Mouse (Mus musculus) macrophage (primary cell): ENCODE measurements around the gene Max. TPM values are rescaled to one million over a fixed set of nuclear protein-coding genes. Genes with fewer than 3 reads are reported as not detected.

Experiments used
- H3K27ac ChIP-seq: fragments of 350-480 bp; formaldehyde crosslinking; 2 replicates; pipeline ENCODE4 v1.9.0; 2021
- H3K36me3 ChIP-seq: fragments of 350-480 bp; formaldehyde crosslinking; 2 replicates; pipeline ENCODE4 v1.9.0; 2021; ENCODE audit errors: inconsistent target
- H3K4me3 ChIP-seq: fragments of 350-480 bp; formaldehyde crosslinking; 2 replicates; pipeline ENCODE4 v1.9.0; 2021; ENCODE audit errors: inconsistent target
- H3K79me2 ChIP-seq: fragments of 350-480 bp; formaldehyde crosslinking; 2 replicates; pipeline ENCODE4 v1.9.0; 2021; ENCODE audit errors: inconsistent target
- WGBS: methylation state at CpG from one replicate; pipeline ENCODE4 v1.1.7; 2026; ENCODE audit warnings: inconsistent platforms; ENCODE audit not compliant: missing documents; 5-methylcytosine and 5-hydroxymethylcytosine counted together
- polyA plus RNA-seq: library from polyadenylated mRNA; stranded (reverse); fragments of 250-400 nt; gene quantifications from 3 replicates; pipeline ENCODE4 v1.2.4, GENCODE M21; 2018; ENCODE audit warnings: inconsistent platforms

The Max gene
- polyA plus RNA-seq, 1 experiment from 2014 or later: 248 TPM

DNA sequence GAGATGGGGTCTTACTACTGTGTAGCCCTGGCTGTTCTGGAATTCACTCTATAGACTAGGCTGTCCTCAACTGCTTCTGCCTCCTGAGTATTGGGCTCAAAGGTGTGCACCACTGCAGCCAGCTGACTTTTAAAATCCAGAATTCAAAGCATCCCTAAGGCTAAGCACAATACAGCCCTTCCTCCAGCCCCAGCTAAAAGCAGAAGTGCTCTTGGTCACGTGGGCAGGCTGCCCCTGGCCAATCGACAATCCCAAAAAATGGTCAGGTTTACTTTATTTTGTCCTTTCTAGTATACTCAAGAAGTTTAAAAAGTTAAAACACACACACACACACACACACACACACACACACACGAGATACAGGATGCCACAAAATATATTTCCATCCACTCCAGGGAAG is 19.0 kb downstream of the Max start:
- no peak overlapping the region for H3K4me3 ChIP-seq
- WGBS: 15% methylated on average over 3 of the region's 3 CpGs
- peak overlapping the region; percentile 71 for H3K27ac ChIP-seq
- H3K36me3 ChIP-seq: peaks cover 73% of the 10 kb centered on the region
- peaks cover 96% of the 10 kb centered on the region for H3K79me2 ChIP-seq

DNA sequence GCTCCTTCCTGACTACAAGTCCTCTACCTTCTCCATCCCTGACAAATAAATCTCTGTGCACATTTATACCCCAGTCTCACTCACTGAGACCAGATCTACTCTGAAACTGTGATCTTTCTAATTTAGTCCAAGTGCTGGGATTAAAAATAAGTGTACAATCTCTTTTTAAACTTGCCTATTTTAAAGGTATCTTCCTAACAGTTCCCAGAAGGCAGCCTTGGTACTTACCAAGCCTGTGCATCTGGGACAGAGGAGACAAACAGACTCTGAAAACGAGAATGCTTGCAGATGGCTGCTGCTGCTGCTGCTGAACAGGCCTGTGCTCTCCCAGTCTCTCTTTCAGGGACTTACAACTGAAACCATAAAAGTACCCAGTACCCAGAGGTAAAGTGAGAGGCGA is 19.5 kb downstream of the Max start:
- H3K79me2 ChIP-seq: peaks cover 93% of the 10 kb centered on the region
- 60% methylated on average over 2 of the region's 2 CpGs for WGBS
- H3K36me3 ChIP-seq: peaks cover 72% of the 10 kb centered on the region
- peak overlapping the region; percentile 71 for H3K27ac ChIP-seq
- no peak overlapping the region for H3K4me3 ChIP-seq

DNA sequence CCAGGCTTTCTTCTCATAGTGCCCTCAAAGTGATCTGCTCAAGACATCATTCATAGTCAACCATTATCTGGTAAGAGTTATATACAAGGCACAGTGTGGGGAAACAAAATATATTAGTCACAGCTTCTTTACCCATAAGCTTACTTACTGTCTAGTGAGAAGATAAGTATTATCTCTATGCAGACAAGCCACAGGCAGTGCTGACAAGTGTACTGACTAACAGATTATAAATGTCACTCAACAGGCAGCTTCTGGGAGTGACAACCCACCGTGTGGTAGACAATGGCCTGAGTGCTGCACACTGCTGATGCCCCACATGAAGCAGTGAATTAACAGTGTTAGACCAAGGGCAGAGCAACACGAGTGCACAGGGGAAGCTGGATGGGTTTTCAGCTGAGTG is 20.5 kb downstream of the Max start:
- Histone ChIP-seq H3K4me3 (no peak overlapping the region), H3K36me3 (peaks cover 72% of the 10 kb centered on the region), H3K79me2 (peaks cover 84% of the 10 kb centered on the region), H3K27ac (peak overlapping the region; percentile 71; the same call in 1 of the 2 replicates)
- 90% methylated on average over 2 of the region's 2 CpGs for WGBS

- Histone ChIP-seq H3K4me3 (no peak overlapping the region), H3K36me3 (peaks cover 71% of the 10 kb centered on the region), H3K79me2 (peaks cover 53% of the 10 kb centered on the region), H3K27ac (no peak overlapping the region)
- 100% methylated on average over 6 of the region's 6 CpGs for WGBS
Measured at GRCm38 (mm10) chr12:76938013-76938412, 24.0 kb downstream of the Max start.

DNA sequence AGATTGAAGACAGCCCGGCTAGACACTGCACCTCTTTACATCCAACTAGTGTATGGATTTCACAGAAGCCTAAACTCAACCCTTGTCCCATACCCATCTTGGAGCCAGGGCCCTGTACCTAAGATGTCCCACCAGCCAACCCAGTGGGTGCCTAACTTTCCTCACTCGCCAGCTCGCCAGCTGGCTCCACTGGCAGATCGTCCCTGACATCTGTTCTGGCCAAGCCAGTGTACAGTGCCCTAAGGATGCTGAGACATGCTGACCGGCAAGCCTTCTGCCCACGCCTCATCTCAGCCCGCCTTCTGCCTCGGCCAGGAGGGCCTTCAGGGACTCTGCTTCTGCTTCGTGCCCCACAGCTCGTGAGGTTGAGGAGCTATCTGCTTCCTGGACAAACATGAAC is 25.8 kb downstream of the Max start:
- Histone ChIP-seq H3K4me3 (no peak overlapping the region), H3K27ac (no peak overlapping the region), H3K36me3 (peaks cover 81% of the 10 kb centered on the region), H3K79me2 (peaks cover 35% of the 10 kb centered on the region)
- 96% methylated on average over 10 of the region's 10 CpGs for WGBS

DNA sequence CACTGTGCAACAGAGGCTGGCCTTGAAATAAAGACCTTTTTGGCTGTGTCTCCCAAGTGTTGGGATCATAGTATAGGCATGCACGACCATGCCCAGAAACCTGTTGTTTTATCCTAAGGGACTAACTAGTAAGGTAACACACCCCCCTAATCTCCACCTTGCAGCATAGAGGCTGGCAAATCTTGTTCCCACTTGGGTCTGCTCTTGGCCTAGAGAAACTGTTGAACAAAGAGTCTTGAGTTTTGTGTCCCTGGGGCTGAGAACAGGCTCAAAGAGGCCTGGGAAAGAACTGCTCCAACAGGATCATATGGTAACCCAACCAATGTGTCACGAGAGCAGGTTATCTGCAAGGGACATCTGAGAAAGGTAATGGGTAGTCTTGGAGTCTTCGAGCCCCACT is 27.6 kb downstream of the Max start:
- peaks cover 63% of the 10 kb centered on the region for H3K36me3 ChIP-seq
- H3K27ac ChIP-seq: no peak overlapping the region
- H3K79me2 ChIP-seq: peaks cover 17% of the 10 kb centered on the region; the same call in 1 of the 2 replicates
- 94% methylated on average over 3 of the region's 3 CpGs for WGBS
- H3K4me3 ChIP-seq: no peak overlapping the region

DNA sequence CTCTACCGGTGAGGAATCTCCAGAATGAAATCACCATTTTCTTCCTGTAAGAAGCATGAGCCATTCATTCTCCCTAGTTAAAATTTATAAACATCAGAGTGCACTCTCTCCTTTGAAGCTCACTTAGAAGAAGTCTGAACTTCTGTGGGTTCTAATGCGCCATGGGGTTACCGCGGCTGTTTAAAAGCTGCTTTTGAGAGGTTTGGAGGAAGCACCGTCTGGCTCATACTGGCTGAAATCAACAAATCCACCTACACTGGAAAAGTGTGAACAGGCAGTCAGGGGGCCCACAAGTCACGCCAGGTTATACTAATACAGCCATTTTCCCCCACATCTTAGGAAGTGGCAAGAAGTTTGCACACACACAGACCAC is 29.3 kb downstream of the Max start:
- H3K36me3 ChIP-seq: peaks cover 45% of the 10 kb centered on the region
- H3K79me2 ChIP-seq: no peaks in the 10 kb centered on the region; the same call in 1 of the 2 replicates
- H3K27ac ChIP-seq: no peak overlapping the region
- no peak overlapping the region for H3K4me3 ChIP-seq
- WGBS: 97% methylated on average over 5 of the region's 6 CpGs

DNA sequence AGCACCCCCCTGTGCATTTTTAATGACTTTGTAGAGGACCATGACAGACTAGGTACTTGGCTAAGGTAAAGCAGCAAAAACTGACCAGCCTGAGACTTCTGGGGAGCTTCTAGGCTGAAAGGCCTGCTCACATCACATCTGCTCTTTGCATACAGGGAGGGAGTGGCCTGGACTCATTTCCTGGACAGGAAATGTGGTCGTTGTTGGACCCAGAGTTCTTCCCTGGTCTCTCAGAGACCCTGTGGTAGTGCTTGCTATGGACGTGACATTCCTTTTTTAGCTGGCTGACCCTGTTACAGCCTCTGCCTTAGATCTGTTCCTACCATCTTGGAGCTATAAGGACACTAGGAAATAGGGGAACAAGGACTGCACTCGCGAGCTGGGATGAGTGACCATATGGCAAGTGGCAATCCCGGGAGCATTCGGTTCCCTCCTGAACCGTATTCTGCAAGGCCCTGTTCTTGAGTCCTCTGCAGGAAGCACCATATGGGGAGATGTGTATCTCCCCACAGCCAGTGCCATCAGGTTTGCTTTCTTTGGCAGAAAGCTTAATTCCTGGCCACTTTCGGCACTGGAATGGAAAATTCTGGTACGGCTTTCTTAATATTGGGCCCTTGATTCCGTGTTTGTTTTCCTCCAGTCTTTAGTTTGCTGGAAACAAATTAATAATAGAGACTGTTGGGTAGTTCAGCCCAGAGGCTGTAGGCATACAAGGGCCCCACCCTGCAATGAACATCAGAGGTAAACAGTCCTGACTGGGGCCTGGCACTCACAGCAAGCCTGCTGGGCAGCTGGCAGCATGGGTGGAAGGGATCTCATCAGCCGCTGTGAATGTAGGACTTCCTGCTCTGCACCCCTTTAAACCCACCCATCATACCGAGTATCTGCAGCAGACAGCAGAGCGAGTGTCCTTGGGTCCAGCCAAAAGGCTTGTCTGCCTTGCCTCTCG is 30.0 kb downstream of the Max start:
- Histone ChIP-seq H3K36me3 (peaks cover 39% of the 10 kb centered on the region), H3K27ac (no peak overlapping the region), H3K79me2 (no peaks in the 10 kb centered on the region), H3K4me3 (no peak overlapping the region)
- WGBS: 84% methylated on average over 14 of the region's 14 CpGs

DNA sequence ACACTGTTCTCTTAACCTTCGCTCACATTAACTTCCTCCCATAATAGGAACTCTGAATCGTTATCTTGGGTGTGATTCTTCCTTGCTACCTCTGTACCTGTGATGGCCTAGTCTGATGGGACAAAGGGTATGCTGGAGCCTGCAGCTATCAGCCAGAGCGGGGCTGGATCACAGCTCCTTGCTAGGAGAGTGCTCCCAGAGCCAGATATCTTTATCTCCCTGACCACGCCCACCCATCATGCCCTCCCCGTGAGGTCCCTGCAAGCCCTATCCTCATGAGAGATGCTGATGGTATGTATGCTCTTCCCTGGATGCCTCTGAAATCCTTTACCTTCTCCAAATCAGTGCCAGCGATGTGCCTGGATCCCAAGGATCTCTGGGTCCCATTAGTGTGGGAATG is 31.8 kb downstream of the Max start:
- Histone ChIP-seq H3K36me3 (peaks cover 21% of the 10 kb centered on the region; the same call in 1 of the 2 replicates), H3K79me2 (no peaks in the 10 kb centered on the region), H3K27ac (no peak overlapping the region), H3K4me3 (no peak overlapping the region)
- WGBS: 85% methylated on average over 6 of the region's 6 CpGs

- Histone ChIP-seq H3K79me2 (no peaks in the 10 kb centered on the region), H3K27ac (no peak overlapping the region), H3K4me3 (no peak overlapping the region), H3K36me3 (peaks cover 9% of the 10 kb centered on the region; the same call in 1 of the 2 replicates)
- 85% methylated on average over 9 of the region's 10 CpGs for WGBS
Measured at GRCm38 (mm10) chr12:76927539-76927938, 34.5 kb downstream of the Max start.

DNA sequence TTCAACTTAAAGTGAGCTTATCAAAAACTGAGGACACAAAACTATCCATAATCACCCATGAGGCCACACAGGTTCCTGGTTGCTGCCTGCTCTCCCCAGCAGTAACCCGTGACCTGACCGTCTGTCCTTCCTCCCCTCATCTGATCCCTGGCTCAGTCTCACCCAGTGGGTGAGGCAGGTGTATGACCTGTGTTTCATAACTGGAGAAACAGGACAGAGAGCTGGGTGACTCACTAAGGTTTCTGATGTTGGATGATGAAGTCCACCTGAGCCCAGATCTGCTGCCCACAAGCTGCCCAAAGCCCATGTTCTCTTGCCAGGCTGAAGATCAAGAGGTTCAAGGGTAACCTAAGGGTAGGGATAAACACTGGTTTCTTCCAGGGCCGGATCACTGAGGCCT is 35.0 kb downstream of the Max start:
- Histone ChIP-seq H3K4me3 (no peak overlapping the region), H3K79me2 (no peaks in the 10 kb centered on the region), H3K27ac (no peak overlapping the region), H3K36me3 (peaks cover 4% of the 10 kb centered on the region; the same call in 1 of the 2 replicates)
- WGBS: 96% methylated on average over 3 of the region's 3 CpGs

GRCm38 (mm10) chr12:76926338-76926945 is 35.6 kb downstream of the Max start:
- H3K36me3 ChIP-seq: no peaks in the 10 kb centered on the region
- no peak overlapping the region for H3K4me3 ChIP-seq
- WGBS: 81% methylated on average over 10 of the region's 10 CpGs
- H3K27ac ChIP-seq: no peak overlapping the region
- no peaks in the 10 kb centered on the region for H3K79me2 ChIP-seq

DNA sequence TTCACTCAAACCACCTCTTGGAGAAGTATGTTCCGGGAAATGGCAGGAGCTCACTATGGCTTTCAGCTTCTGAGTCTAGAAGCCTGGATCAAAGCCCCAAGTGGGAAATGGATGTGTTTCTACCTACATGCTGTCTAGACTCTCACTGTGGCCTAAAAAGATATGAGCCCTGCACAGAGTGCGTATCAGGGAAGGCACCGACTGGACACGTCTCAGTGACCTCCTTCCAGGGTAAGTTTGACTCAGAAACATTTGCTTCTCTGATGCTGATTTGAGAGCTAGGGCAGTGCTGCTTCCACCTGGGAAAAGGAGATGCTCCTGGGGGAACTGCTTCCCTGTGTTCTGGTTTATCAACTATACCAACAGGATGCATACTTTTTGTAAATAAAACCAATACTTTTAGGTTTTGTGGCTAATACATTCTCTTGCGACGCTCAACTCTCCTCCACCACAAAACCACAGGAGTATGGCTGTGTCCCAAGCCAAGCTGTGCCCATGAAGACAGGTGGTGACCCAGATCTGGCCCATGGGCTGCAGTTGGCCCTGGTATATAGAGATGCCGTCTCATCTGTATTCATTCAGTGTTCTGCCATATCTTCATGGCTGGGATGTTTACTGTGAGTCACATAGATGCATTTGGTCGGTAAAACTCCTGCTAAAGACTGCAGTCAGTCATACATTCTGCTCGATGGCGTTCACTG is 36.9 kb downstream of the Max start:
- no peak overlapping the region for H3K27ac ChIP-seq
- no peaks in the 10 kb centered on the region for H3K36me3 ChIP-seq
- no peak overlapping the region for H3K4me3 ChIP-seq
- H3K79me2 ChIP-seq: no peaks in the 10 kb centered on the region
- 65% methylated on average over 10 of the region's 10 CpGs for WGBS

GRCm38 (mm10) chr12:76923118-76923517 is 38.9 kb downstream of the Max start:
- WGBS: 84% methylated on average over 8 of the region's 8 CpGs

DNA sequence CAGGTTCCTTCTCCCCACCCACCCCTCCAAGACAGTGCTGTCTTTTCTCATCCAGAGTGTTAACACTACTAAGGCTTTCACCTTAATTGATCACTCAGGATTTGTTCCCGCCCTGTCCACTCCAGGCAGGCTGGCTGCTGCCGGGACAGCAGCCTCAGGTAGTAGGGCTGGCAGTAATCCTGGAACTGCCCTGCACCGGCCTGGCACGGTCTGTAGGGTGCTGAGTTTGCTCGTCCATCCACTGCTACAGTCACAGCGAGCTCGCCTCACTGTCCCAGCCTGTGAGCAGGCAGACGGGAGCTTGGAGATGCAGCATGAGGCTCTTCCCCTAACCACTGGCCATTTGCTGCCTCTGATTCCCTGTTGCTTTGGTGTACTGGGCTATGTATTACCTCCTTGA is 41.0 kb downstream of the Max start:
- H3K4me3 ChIP-seq: no peak overlapping the region
- no peak overlapping the region for H3K27ac ChIP-seq
- H3K36me3 ChIP-seq: no peaks in the 10 kb centered on the region
- WGBS: 96% methylated on average over 8 of the region's 8 CpGs
- no peaks in the 10 kb centered on the region for H3K79me2 ChIP-seq

More at GRCm38 (mm10) chr12:76923118-76923517, 38.9 kb downstream of the Max start:
- H3K4me3 ChIP-seq: no peak overlapping the region
- H3K79me2 ChIP-seq: no peaks in the 10 kb centered on the region
- H3K36me3 ChIP-seq: no peaks in the 10 kb centered on the region
- no peak overlapping the region for H3K27ac ChIP-seq
